Mouse (Mus musculus) megakaryocyte, embryonic 14.5 days (primary cell): Measurements from ENCODE around the gene Sorcs2.

Source experiments
- FLI1 ChIP-seq: IDR thresholded peaks from 2 replicates; pipeline ENCODE4 v1.6.1; 2012; ENCODE audit warnings: low read length, inconsistent platforms, mixed read lengths
- GATA1 ChIP-seq: IDR thresholded peaks from 3 replicates; pipeline ENCODE4 v1.6.1; 2012; ENCODE audit warnings: mixed read lengths, low read length, inconsistent platforms, borderline replicate concordance

GRCm38 (mm10) chr5:36445028-36445427 is 47.1 kb upstream of the Sorcs2 start:
- TF ChIP-seq GATA1 (no peak), FLI1 (no peak)
